Mouse (Mus musculus) spleen, postnatal 14 days (tissue): ENCODE results near the gene Stt3b.

Experiments used
- DNase-seq, 2 experiments: peaks; one replicate each; pipeline ENCODE4 v3.0.0; 2021 to 2022; ENCODE audit warnings: low spot score in 2 of 2

Stt3b gene

DNA sequence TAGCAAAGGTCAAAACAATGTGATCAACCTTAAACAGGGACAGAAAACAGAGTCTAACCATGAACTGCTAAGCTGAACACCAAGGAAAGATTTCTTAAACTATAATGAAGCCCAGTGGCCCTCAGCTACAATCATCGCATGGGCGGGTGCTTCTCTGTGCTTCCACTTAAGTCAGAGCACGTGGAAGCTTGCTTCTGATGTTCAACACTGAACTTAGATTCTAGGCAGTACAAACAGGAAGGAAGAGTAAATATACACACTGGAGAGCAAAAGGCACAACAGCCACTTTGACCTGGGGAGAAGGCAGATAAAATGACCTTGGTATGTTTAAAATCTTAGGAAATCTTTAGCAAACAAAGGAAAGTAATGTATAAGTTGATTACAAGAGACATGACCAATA is 38.7 kb downstream of the Stt3b start:
- DNase-seq, result no peak

DNA sequence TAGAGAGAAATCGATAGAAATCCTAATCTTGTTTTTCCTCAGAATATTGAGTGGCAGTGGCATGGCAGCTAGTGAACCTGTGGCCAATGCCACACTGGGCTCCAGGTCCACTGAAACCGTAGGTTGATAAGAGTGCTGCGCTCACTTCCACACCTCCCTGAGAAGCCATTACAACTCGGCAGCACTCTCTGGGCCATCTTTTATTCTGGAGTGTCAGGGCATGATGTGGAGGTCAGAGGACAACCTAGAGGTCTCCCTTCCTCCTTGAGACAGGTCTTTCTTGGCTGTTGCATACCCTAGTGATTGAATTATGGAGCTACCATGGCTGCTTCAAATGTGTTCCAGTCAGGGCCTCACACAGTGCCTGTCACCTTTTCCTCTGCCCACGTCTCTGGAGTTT is 48.3 kb downstream of the Stt3b start:
- DNase-seq, result no peak

DNA sequence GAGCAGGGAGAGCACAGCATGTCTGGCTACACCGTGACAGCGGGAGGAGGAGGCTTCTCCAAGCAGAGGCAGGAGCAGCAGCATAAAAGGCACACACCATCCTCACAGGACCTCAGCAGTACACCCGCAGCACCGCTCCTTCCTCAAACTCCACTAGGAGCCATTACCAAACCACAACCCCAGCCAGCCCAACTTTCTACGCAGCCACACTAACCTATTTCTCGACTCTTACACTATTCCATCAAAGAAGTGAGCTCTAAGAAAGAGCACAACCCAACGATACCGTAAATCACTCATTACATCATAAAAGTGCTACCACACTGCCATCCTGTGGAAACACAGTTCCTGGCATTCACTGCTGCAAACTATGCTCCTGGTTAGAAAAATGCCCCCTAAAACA is 48.8 kb downstream of the Stt3b start:
- DNase-seq, result no peak

DNA sequence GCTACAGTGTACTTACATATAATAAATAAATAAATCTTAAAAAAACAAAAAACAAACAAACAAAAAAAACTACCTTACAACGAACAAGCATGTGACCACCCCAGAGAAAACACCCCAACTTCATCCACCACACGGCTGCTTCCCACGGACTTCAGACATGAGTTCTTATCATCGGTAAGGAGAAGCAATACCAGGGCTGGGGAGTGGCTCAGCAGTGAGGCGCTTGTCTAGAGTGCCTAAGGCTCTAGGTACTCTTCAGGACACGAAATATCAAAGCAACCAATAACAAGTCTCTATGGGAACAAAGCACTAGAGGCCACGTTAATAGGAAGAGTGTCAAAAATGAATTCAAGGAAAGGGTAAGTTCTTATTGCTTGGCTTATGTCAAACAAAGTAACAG is 49.8 kb downstream of the Stt3b start:
- no peak for DNase-seq

DNA sequence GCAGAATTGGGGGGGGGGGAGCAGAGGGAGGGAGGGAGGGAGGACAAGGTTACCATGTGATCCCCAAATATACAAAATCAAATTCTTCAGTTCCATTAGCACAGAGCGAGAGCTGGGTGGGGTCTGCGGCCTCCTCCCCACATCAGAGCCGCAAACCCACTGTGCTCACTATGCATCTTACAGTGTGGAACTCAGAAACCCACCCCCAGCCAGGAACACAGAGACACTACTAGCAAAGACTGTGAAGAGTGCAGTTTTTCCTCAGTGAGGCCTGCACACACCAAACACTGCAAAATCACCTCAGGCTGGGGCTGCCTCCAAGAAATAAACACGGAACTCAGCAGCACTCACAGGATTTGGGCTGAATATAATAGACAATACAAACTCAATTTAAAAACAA is 50.4 kb downstream of the Stt3b start:
- no peak for DNase-seq

DNA sequence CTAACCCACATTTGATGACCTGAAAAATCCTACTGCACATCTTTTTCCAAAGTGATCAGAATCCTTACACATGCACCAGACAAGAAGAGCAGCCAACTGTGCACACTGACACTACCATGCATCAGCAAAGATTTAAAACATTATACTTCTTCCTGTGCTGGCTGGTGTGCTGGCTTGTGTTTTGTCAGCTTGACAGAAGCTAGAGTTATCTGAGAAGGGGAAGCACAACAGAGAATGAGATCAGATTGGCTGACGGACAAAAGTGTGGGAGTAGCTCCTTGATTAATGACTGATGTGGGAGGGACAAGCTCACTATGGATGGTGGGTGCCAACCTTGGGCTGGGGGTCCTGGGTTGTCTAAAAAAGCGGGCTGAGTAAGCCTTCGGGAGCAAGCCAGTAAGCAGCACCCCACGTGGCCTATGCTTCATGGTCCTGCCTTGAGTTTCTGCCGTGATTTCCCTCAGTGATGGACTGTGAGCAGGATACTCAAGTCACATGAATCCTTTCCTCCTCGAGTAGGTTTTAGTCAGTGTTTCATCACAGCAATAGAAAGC is 52.4 kb downstream of the Stt3b start:
- DNase-seq, result no peak

DNA sequence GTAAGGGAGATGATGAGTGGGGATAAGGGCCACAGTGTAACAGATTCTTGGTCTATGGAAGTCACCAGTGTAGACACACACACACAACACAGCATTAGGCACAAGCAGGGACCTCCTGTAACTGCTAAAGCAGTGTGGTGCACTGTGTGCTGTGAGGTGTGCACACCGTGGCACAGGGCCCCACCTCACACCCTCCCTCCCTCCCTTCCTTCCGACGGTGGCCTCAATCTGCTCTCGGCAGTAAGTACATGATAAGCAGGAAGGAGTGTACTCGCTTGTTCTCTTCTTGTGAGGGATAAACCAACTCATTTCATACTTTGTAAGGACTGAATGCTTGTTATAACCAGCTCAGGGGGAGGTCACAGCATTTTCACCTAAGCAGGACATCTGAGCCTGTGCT is 61.1 kb downstream of the Stt3b start:
- DNase-seq, result no peak

DNA sequence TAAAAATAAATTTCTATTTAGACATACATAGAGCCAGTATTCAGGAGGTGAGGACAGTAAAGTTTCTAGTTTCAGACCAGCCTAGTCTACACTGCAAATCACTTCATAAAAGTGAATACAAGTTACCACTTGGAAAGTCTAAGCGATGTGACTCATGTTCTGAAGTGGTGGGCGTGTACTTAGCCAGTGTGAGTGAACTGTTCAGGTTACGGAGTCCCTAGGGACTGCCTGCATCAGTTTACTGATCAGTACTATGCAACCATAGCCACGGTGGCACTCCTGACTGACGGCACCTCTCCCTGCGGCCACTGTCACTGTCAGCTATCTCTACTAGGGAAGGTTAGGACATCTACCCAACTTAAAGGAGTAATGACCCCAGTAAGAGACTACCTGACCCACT is 65.1 kb downstream of the Stt3b start:
- no peak for DNase-seq

DNA sequence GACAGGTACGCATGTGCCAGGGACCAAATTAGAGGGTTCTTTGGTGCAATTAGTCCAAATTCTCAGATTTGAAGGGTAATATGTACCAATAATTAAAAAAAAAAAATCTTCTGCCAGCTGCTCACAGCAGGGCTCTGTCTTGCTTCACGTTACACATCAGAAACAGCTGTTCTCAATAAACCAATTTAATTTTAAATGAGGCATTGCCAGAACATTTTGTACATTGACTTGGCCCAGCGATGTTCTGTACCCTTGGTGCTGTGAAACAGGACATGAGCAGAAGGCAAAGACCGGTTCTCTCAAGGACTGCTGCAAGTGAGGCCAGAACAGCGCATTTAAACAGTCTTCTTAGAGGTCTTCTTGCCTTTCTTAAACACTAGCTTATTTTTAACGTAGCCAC is 66.6 kb downstream of the Stt3b start:
- DNase-seq, result no peak

DNA sequence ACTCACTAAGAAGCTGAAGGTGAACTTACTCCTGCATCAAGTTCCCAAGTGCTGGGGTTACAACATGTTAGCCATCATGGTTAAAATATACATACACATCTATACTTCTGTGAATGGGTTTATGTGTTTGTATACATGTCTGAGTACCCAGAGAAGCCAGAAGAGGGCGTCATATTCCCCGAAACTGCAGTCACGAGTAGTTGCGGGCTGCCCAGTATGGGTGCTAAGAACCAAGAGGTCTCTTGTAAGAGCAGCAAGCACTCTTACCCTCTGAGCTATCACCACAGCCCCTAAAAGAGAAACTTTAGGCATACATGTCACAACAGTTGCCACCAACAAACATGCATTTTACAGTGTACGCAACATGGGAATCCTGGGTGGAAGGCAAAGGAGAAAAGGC is 70.4 kb downstream of the Stt3b start:
- DNase-seq, result no peak

DNA sequence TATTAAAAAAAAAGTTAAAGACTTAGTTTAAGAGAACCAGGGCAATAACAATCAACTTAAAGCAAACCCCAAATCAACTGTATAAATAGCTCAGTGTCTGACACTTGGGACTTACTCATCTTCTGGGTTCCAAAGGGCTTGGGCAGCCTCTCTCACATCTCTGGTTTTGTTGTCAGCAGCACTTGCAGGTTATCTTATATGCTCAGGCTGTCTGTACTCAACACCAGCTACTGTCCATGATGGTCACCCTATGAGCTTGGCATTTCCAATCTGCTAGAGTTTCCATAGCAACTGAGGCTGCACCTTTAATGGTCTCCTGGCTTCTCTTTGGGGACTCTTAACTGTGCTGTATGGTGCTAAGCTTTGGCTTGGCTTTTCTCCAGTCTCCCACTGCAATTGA is 72.3 kb downstream of the Stt3b start:
- DNase-seq, result no peak

DNA sequence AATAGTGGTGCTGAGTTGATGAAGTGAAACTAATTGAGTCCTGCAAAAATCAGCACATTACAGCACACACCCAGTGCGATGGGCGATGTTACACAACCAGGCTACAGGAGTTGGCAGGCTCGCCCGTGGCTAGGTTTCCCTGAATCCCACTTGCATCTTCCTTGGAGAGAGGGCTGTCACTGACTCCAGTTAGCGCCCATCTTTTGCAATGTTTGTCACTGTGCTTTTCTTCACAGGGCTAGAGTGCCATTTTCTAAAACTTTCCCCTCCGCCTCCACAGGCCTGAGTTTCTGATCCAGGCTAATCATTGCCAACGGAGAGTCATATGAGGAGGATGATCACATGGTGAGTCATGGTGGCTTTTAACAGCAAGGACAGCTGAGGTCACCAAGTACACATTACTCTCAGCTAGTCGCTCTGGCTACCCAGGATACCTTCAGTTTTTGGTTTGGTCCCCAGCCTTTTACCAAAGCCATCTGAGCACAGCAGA is 73.8 kb downstream of the Stt3b start:
- DNase-seq, result no peak

DNA sequence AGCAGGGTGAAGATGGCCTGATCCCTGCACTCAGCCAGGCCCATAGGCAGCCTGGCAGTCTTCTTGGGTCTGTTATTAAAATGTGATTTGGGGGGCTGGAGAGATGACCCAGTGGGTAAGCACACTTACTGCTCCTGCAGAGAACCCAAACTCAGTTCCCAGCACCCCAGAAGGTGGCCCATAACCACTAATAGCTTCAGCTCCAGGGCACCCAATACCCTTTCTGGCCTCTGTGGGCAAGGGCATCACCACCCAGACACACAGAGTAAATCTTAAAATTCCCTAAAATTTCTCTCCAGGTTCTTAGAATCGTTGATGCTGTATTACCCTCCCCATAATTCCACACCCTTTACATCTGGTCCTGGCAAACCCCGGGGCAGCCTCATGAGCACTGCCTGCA is 75.7 kb downstream of the Stt3b start:
- DNase-seq, result no peak

DNA sequence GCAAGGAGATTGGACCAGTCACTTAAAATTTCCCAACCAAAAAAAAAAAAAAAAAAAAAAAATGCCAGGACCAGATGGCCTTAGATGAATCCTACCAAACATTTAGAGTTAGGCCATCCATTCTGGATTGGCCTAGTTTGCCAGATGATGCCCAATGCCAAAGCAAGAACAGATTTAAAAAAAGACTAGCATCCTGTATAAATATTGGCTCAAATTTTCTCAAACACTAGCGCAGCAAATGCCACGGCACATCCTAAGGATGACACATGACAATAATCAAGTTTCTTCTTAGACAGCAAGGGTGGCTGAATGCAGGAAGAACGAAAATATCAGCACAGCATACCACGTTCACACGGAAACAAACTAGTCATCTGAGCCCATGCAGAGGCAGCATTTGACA is 76.5 kb downstream of the Stt3b start:
- no peak for DNase-seq

DNA sequence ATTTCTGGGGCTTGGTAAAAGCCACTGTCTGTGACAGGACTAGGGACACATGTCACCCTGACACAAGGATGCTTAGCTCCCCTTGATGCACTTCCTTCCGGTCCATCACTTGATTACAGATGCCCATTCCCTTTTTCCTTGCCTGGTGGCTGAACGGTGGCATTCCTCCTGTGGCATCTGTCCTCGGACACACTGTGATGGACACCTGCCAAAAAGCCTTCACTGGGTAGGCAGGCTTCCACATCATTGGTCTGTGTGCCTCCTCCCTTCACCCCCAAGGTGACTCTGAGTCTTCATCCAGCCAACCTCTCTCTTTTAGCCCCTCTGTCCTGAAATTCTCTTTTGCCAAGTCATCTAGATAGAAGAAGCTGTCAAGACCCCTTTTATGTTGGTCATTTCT is 78.7 kb downstream of the Stt3b start:
- no peak for DNase-seq

DNA sequence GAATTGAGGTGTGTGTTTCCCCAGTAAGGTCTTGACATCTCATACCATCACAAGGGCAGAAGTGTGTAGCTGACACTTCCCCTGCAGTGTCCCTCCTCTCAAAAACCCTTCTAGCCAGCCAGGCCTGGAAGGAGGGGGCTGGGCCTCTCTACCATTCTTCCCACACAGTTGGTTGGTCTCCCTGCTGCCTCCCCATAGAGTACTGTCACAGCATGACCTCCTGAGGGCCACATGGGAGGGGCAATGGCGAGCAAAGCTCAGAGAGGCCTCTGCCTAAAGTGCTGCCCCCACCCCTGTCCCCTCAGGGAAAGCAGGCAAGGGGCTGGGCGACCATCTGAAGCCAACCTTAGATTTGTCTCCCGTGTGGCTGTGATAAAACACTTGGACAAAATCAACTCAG is 80.1 kb downstream of the Stt3b start:
- no peak for DNase-seq

DNA sequence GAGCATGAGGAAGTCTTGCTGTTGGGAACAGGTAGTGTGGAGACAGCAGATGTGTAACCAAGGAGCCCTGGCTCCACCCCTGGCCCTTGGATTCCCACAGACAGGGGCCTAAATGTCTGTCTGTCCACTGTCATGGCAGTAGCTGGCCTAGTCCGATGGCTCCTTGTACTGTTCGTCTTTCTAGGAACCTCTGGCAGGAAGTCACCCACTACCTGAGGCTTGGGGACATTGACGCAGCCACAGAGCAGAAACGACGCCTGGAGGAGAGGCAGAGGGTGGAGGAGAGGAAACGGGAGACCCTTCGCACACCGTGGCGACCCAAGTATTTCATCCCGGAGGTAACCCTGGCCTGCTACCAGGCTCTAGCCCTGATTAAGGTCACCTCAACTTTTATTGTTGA is 80.5 kb downstream of the Stt3b start:
- DNase-seq, result no peak

DNA sequence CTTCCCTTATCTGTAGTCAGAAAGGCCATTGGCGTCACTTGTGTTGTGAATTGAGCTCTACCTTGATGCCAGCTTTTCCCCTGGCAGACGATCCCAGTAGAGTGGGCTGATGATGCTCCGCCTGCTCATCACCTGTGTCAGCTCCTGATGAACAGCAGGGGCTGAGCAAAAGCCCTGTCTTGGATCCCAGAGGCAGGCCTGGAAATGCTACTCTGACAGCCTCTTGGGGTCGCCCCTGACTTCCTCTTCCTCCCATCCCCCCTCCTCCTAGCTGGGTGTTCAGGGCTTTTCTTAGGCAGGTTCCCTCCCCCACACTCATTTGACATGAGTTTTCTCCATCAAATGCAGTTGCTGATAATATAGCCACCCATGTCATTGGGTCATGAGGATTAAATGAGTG is 81.1 kb downstream of the Stt3b start:
- no peak for DNase-seq

DNA sequence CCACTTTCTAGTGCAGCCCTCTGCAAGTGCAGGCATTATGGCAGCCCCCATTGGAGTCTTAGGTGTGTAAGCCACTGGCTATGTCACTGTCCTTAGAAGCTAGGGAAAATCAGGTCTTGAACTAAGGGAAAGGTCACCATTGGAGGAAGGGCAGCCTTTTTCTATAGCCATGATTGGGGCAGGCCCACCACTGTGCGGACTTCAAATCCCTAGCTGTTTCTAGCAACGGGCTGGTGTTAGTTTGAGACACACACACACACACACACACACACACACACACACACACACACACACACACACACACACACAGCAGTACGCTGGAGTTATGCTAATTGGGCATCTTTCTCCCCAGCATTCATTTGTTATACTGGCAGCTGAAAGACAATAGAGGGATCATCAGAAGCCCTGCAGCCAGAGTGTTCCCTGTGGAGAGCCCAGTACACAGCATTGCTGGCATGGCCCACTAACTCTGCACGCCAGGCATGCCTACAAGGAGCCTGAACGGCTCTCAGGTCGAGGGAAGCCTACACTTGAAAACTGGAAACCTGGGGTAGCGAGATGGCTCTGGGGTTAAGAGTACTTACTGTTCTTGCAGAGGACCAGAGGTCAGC is 85.4 kb downstream of the Stt3b start:
- no peak for DNase-seq

DNA sequence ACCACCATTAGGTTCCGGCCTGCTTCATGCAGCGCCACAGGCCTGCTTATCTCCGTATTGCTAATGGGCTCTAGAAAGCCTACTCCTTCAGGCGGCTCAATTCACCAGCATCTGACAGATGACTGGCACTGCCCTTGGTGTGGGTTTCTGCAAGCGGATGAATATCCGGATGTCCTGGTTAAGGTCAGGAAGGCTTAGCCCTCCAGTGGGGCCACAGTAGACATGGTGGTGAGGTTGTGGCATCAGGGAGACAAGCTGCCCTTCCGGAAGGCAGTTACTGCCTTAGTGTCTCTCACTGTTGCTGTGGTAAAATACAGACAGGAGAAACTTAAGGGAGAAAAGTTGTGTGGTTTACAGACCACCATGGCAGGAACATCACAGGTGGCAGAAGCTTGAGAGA is 89.0 kb downstream of the Stt3b start:
- DNase-seq, result no peak

DNA sequence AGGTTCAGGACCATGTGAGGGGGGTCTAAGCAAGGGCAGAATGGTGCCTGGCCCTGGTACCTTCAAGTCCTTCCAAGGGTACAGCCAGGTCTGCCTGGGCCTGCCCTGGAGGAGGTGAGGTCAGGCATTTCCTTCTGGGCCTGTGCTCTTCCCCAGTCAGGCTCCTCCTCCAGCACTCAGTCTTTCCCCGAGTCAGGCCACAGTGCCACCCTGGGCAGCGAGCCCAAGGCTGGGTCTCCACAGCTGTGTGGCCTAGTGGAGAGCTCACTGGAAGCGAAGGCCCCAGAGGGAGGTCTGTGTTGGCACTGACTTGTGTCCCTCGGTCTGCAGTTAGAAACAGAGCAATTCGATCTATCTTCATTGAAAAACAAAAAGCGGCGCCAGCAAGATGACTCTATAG is 89.8 kb downstream of the Stt3b start:
- DNase-seq, result no peak

DNA sequence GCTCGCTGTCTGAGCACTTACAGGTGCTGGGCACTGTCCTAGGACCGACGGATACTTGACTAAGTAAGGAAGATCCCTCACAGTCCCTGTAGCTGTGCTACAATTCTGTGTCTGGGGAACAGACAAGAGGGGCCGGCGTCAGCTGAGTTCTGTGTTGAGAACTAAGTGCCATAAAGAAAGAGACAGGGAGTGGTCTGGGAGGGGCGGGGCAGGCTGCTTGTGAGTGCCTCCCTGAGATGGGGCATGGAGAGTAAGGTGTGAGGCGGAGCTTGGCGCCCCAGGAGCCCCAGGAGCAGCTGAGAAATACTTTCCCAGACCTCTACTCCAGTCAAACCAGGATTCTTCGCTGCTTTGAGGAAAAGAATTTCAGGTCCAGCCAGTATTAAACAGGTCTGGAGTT is 92.2 kb downstream of the Stt3b start:
- DNase-seq, result no peak

DNA sequence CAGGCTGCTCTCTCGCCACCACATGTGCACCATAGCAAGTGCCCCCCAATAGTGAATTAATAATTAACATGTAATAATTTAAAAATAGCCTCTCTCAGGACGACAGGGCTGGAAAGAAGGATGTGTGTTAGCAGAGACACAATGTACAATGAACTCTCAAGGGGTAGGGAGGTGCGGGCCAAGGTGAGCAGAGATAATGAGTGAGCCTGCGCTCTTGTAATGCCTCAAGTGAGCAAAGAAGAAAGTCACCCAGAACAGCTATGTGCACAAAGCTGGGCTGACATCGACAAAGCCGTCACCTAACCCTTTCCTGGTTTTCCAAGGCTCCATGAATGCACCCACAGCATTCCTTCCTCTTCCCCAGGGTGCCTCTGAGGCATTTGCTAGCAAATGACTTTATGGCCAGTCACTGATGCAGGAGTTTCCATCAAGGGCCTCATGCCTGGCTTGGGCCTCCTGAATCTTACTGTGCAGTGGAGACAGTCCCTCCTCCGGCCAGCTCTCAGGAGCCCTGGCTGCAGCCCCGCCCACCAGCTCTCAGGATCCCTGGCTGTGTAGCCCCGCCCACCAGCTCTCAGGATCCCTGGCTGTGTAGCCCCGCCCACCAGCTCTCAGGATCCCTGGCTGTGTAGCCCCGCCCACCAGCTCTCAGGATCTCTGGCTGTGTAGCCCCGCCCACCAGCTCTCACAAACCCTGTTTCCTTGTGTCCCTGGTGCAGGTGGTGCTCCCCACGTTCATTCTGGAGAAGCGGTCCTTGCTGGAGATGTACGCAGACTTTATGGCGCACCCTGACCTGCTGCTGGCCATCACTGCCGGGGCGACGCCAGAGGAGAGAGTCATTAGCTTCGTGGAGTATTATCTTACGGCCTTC is 94.2 kb downstream of the Stt3b start:
- no peak for DNase-seq
